Mouse (Mus musculus) neutrophil, adult 65 days (primary cell): ENCODE measurements around the gene Casr. TPM values are rescaled to one million over a fixed set of nuclear protein-coding genes. Genes with fewer than 3 reads are reported as not detected.

Experiments
- total RNA-seq: library from RNA; stranded (reverse); gene quantifications from 2 replicates; pipeline ENCODE4 v1.2.4, GENCODE M21; 2023

Casr gene
- total RNA-seq: not detected in 2 replicates

DNA sequence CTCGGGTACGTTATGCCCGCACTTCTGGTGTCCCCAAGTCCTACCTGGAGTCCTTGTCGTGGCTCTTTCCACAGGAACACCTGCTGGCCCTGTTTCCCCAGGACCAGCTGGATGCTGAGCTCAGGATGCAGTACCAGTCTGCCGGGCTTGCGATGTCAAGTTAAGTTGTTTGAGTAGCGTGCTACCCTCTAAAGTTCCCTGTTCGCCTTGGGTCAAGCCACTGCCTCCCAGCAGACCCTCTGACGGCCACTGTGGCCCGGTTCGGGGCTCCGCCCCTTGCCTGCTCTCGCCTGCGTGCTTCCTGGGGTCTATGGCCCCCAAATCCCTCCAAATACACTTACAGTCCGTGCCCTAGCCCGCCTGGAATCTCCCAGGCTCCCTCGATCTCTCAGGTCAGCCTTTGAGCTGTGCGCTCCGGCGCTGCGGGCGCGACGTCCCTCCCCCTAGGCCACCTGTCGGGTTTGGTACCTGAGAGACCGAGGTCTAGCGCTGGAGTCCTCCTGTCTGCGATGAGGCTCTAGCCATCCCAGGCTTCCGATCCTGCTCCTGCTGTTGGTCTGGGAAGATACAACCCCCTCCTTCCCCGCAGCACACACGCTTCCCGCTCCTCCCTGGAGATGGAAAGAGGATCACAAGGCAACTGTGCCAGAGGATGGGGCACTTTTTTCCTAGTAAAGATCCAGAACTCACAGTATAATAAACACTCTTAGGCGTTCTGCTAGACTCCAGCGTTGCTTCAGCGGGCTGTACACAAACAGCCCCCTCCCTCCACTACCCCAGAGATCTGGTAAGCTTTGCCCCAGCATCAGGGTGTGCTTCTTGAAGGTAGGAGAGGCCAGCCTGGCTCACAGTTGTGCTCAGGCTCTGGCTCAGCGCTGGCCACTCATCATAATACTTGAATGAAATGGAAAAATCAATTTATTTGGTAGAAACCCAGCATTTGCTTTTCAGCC is at the start of gene Casr:
Gene Casr (minus strand): TSS at position 756 of the 953 bp plus-strand sequence.

DNA sequence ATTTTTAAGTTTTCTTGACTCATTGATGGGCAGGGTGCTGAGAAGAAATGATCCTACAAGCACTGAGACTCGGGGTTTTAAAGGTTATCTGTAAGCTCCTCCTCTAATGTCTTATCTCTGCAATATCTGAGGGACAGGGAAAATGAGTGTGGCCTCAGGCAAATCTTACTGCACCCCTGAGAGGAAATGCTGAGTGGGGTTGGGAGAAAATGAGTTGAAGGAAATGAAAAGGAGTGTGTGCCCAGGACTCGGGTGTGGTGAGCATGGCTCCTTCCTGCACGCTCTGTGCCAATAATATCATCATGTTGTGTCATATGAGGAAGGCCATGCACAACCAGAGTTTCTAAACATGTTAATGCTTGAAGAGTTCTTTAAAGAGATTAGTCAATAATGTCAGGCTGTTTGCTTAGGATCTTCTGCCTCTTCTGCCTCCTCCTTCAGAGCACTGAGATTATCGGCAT is 106.6 kb downstream of the Casr start, which contains the start of gene Stfa3:
Gene Stfa3 (minus strand): TSS at position 51 of the 461 bp plus-strand sequence.

Other genes starting within 250 kb of the Casr start
- not detected in 2 replicates for gene BC117090, start 227.8 kb downstream of the Casr start, total RNA-seq
- 2.0 and 2.5 TPM in 2 replicates for gene BC100530, start 194.4 kb downstream of the Casr start, total RNA-seq
- 1.7 TPM in 1 of 2 replicates, not detected in the other for gene Stfa2, start 153.7 kb downstream of the Casr start, total RNA-seq
- gene Stfa3, start 106.7 kb downstream of the Casr start, total RNA-seq: 1.2 and 1.4 TPM in 2 replicates
- 16.4 and 30.7 TPM in 2 replicates for gene Cd86, start 103.9 kb upstream of the Casr start, total RNA-seq
- gene Ildr1, start 131.8 kb upstream of the Casr start, total RNA-seq: 0.16 TPM in 1 of 2 replicates, not detected in the other
- gene Slc15a2, start 222.8 kb upstream of the Casr start, total RNA-seq: 8.2 TPM in 1 of 2 replicates, not detected in the other